Mouse (Mus musculus) heart, embryonic 14.5 days (tissue): Measurements from ENCODE around the gene Arpc1a. TPM values are rescaled to one million over a fixed set of nuclear protein-coding genes. Genes with fewer than 3 reads are reported as not detected.
"Not testable (repeated sequence)": the region's sequence is repeated elsewhere in the genome, so short reads cannot be mapped to it uniquely, and the experiment has no call there.

Experiments
- ATAC-seq: fragments of 200-750 bp; cut with Nextera tagmentation; 2 replicates; pipeline ENCODE4 v1.8.0; 2017; ENCODE audit warnings: low read depth, moderate TSS enrichment; ENCODE audit not compliant: insufficient number of reproducible peaks, insufficient read depth, low FRiP score
- H3K27ac ChIP-seq, 2 experiments: fragments of 200-500 bp in 1 of 2; fragments of 300-500 bp in 1 of 2; sonication (generic) in 1 of 2; replicated peaks in 1 of 2; 2 replicates each; pipeline ENCODE4 v1.5.1; 2012 to 2014; ENCODE audit warnings: low read depth in 2 of 2, low read length in 2 of 2, control low read depth in 1 of 2, mild to moderate bottlenecking in 1 of 2, mixed read lengths in 1 of 2; ENCODE audit not compliant: control insufficient read depth in 1 of 2, insufficient read depth in 1 of 2
- H3K27me3 ChIP-seq: fragments of 300-500 bp; sonication (generic); 2 replicates; pipeline ENCODE4 v1.6.1; 2014; ENCODE audit warnings: mild to moderate bottlenecking, low read length, control low read depth; ENCODE audit not compliant: control insufficient read depth, insufficient read depth
- H3K36me3 ChIP-seq: fragments of 300-500 bp; sonication (generic); 2 replicates; pipeline ENCODE4 v1.6.1; 2014; ENCODE audit warnings: mild to moderate bottlenecking, control low read depth, low read length, mixed read lengths; ENCODE audit not compliant: control insufficient read depth, insufficient read depth
- H3K4me1 ChIP-seq, 2 experiments: fragments of 200-500 bp in 1 of 2; fragments of 300-500 bp in 1 of 2; sonication (generic) in 1 of 2; 2 replicates each; pipeline ENCODE4 v1.6.1; 2012 to 2014; ENCODE audit warnings: low read length in 2 of 2, control low read depth in 1 of 2, mixed read lengths in 1 of 2; ENCODE audit not compliant: control insufficient read depth in 2 of 2, insufficient read depth in 2 of 2
- H3K4me2 ChIP-seq: fragments of 300-500 bp; sonication (generic); 2 replicates; pipeline ENCODE4 v1.6.1; 2014; ENCODE audit warnings: mild to moderate bottlenecking, low read length
- H3K4me3 ChIP-seq, 2 experiments: fragments of 200-500 bp in 1 of 2; fragments of 300-500 bp in 1 of 2; sonication (generic) in 1 of 2; 2 replicates each; pipeline ENCODE4 v1.5.1; 2012 to 2014; ENCODE audit warnings: low read length in 2 of 2, mild to moderate bottlenecking in 2 of 2, control low read depth in 1 of 2, low read depth in 1 of 2, moderate library complexity in 1 of 2; ENCODE audit not compliant: control insufficient read depth in 1 of 2, insufficient read depth in 1 of 2
- H3K9ac ChIP-seq: fragments of 300-500 bp; sonication (generic); 2 replicates; pipeline ENCODE4 v1.6.1; 2014; ENCODE audit warnings: mild to moderate bottlenecking, low read length
- H3K9me3 ChIP-seq: fragments of 300-500 bp; sonication (generic); 2 replicates; pipeline ENCODE4 v1.6.1; 2016; ENCODE audit warnings: low read length, control low read depth; ENCODE audit not compliant: control insufficient read depth
- WGBS: fragments of 180-500 bp; shearing (Covaris S2); extraction: QIAGEN DNeasy Blood & Tissue Kit; methylation state at CpG from one replicate; pipeline ENCODE4 v1.1.7; 2014; 5-methylcytosine and 5-hydroxymethylcytosine counted together
- polyA plus RNA-seq: library from polyadenylated mRNA; unstranded; fragments of >200 nt; fragmentation: Nextera tagmentation; extraction: Ambion mirVana; gene quantifications from 2 replicates; pipeline ENCODE4 v1.2.1, GENCODE M21; 2014

The Arpc1a gene
- polyA plus RNA-seq, 1 experiment from 2014 or later, result 107 TPM

DNA sequence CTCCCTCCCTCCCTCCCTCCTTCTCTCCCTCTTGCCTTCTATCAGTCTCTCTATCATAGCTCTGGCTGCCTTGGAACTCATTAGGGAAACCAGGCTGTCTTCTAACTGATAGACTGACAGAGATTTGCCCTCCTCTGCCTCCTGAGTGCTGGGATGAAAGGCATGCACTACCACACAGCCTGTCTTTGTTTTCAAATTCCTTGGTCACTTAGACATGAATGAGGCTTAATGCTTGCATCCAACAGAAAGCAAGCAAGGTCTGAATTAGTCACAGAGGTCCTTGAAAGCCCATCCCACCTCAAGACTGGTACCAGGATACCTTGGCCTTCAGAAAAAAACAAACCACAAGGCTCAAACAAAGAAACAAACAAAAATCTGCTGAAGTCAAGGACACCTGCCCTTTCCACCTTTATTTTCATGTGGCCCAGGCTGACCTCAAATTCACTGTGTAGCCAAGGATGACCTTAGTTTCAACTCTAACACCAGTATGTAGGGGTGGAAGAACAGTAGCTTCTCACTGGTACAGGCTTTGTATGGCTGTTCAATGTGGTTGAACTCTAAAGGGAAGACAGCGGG is 18.8 kb upstream of the Arpc1a start:
- Histone ChIP-seq H3K4me3 (no peak overlapping the region), H3K9me3 (0 out of 2 replicates have a peak, but pooled peaks cover 3% of the 10 kb centered on the region), H3K36me3 (no peaks in the 10 kb centered on the region), H3K9ac (no peak overlapping the region), H3K27me3 (no peaks in the 10 kb centered on the region), H3K27ac (no peak overlapping the region), H3K4me2 (no peak overlapping the region), H3K4me1 (no peaks in the 10 kb centered on the region)
- WGBS, result 73% methylated on average over 1 of the region's 1 CpGs
- ATAC-seq, result no peak

DNA sequence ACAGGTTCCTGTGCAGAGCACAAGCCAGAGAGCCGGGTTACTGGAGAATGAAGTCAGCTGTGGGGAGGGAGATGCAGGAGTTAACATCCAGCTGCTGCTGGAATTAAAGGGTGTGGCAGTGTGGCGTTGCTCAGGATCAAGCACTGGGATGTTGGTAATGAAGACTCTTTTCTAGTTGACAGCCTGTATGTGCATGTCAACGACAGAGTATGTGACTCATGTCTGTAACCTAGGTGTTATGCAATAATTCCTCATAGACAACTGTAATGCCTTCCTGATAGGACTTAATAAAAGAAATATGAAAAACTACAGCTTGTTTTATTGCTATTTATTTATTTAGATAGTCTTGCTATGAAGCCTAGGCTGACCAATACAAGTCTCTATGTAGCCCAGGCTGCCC is 14.8 kb upstream of the Arpc1a start:
- H3K27ac ChIP-seq, result no peak overlapping the region
- no peak overlapping the region for H3K4me2 ChIP-seq
- no peak overlapping the region for H3K9ac ChIP-seq
- no peak for ATAC-seq
- H3K4me1 ChIP-seq, result no peaks in the 10 kb centered on the region
- 33% methylated on average over 3 of the region's 3 CpGs for WGBS
- H3K9me3 ChIP-seq, result 0 out of 2 replicates have a peak, but pooled peaks cover 3% of the 10 kb centered on the region
- no peaks in the 10 kb centered on the region for H3K27me3 ChIP-seq
- no peaks in the 10 kb centered on the region for H3K36me3 ChIP-seq
- H3K4me3 ChIP-seq, result no peak overlapping the region

GRCm38 (mm10) chr5:145069707-145070106 is 13.9 kb upstream of the Arpc1a start:
- H3K9ac ChIP-seq, result no peak overlapping the region
- ATAC-seq, result no peak
- no peak overlapping the region for H3K4me2 ChIP-seq
- H3K4me3 ChIP-seq, result no peak overlapping the region
- no peak overlapping the region for H3K27ac ChIP-seq
- no peaks in the 10 kb centered on the region for H3K36me3 ChIP-seq
- H3K27me3 ChIP-seq, result no peaks in the 10 kb centered on the region
- 0% methylated on average over 5 of the region's 5 CpGs for WGBS
- no peaks in the 10 kb centered on the region for H3K4me1 ChIP-seq
- H3K9me3 ChIP-seq, result 0 out of 2 replicates have a peak, but pooled peaks cover 3% of the 10 kb centered on the region

DNA sequence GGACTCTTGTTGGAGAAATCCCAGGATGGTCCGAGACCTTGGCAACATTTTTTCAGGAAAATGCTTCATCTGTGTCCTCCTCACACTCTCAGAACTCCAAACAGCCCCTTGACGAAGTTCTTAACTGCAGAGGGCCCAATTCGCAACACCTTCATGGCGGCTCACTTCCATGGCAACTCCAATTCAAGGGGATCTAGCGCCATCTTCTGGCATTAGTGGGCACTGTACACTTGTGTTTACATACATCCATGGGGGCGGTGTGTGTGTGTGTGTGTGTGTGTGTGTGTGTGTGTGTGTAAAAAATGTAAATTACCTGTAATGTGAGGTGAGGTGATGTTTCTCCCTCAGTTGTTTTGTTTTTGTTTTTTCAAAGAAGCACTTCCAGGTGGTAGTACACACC is 12.3 kb upstream of the Arpc1a start:
- Histone ChIP-seq H3K27me3 (no peaks in the 10 kb centered on the region), H3K9me3 (0 out of 2 replicates have a peak, but pooled peaks cover 3% of the 10 kb centered on the region), H3K4me1 (no peaks in the 10 kb centered on the region), H3K4me2 (no peak overlapping the region), H3K4me3 (no peak overlapping the region), H3K36me3 (no peaks in the 10 kb centered on the region), H3K27ac (no peak overlapping the region), H3K9ac (no peak overlapping the region)
- WGBS, result 48% methylated on average over 6 of the region's 6 CpGs
- ATAC-seq, result no peak

DNA sequence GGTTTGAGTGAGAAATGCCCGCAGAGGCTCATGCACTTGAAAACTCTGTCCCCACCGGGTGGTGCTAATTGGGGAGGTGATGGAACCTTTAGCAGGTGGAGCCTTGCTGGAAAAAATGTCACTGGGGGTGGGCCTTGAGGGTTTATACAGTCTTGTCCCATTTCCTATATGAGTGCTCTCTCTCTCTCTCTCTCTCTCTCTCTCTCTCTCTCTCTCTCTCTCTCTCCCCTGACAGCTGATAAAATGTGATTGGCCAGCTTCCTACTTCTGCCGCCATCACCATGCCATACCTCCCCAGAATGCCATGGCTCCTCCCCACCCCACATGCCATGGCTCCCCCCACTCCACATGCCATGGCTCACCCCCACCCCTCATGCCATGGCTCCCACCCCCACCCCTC is 8.5 kb upstream of the Arpc1a start:
- no peak overlapping the region for H3K9ac ChIP-seq
- H3K27me3 ChIP-seq, result no peaks in the 10 kb centered on the region
- no peak overlapping the region for H3K4me2 ChIP-seq
- 0 out of 2 replicates have a peak, but pooled peaks cover 3% of the 10 kb centered on the region for H3K9me3 ChIP-seq
- no peak overlapping the region for H3K27ac ChIP-seq
- no peak for ATAC-seq
- H3K36me3 ChIP-seq, result no peaks in the 10 kb centered on the region
- 35% methylated on average over 3 of the region's 3 CpGs for WGBS
- H3K4me3 ChIP-seq, result no peak overlapping the region
- H3K4me1 ChIP-seq, result no peaks in the 10 kb centered on the region

GRCm38 (mm10) chr5:145081866-145082613 is 1.6 kb upstream of the Arpc1a start:
- WGBS, result 82% methylated on average over 10 of the region's 10 CpGs
- Histone ChIP-seq H3K9me3 (no peaks in the 10 kb centered on the region), H3K4me3 (no peak overlapping the region), H3K9ac (no peak overlapping the region), H3K36me3 (no peaks in the 10 kb centered on the region), H3K27ac (no peak overlapping the region), H3K4me2 (no peak overlapping the region), H3K4me1 (peaks cover 0 to 7% of the 10 kb centered on the region in 2 experiments; a peak in 2 of 4 replicates), H3K27me3 (no peaks in the 10 kb centered on the region)
- no peak for ATAC-seq

- H3K4me1 ChIP-seq, H3K9me3 ChIP-seq, ATAC-seq, H3K27me3 ChIP-seq, H3K36me3 ChIP-seq: not testable (repeated sequence)
- Histone ChIP-seq H3K4me2 (peak overlapping the region; percentile 91), H3K4me3 (peak overlapping the region; percentile 81 to 92), H3K27ac (peak overlapping the region; percentile 18 to 58; a peak in 3 of 4 replicates), H3K9ac (peak overlapping the region; percentile 96)
- WGBS, result 52% methylated on average over 6 of the region's 6 CpGs
These were observed 429 bp upstream of the Arpc1a start for GRCm38 (mm10) chr5:145083201-145083600.
